Mouse (Mus musculus) retina, postnatal 1 day (tissue): ENCODE measurements around the gene Trappc3l.
"Not testable (repeated sequence)": the region's sequence is repeated elsewhere in the genome, so short reads cannot be mapped to it uniquely, and the experiment has no call there.

Experiments used
- DNase-seq: peaks from one replicate; pipeline ENCODE4 v3.0.0-alpha.2; 2012

Gene Trappc3l

GRCm38 (mm10) chr10:34037401-34037800 lies at the start of gene Trappc3l:
Trappc3l (plus strand) TSS chr10:34037597.
- DNase-seq = no peak

GRCm38 (mm10) chr10:33996686-33997085 lies 40.7 kb upstream of the Trappc3l start:
- not testable (repeated sequence) for DNase-seq

- DNase-seq = no peak
Measured at GRCm38 (mm10) chr10:33998397-33998796, 39.0 kb upstream of the Trappc3l start.

DNA sequence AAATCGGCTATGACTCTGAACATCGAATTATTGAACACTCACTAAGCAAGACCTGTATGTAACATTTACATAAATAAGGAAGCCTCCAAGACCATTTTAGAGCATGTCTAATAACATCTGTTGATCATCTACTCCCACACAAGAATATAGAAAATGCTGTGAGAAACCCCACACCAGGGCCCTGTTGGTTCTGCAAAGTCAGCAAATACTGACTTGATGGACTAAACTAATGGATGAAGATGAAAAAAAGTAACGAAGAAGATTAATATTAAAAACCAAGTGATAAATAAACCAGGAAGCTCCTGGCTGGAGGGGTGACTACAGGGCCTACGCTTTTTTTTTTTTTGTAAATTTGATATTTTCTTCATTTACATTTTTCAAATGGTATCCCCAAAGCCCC lies 24.8 kb upstream of the Trappc3l start:
- DNase-seq = no peak

DNA sequence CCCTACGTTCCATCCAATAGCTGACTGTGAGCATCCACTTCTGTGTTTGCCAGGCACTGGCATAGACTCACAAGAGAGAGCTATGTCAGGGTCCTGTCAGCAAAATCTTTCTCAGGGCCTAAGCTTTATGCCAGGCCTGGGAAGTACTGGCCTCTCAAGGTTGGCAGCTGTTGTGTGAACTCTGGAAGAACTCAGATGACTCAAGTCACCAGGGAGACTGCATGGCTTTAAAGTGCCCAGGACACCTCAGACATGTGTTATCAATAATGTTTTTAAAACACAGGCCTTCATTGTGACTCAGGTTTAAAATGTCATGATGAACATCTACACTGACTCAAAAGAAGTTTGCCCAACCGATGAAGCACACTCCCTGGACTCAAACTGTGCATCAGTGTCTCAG lies 24.2 kb upstream of the Trappc3l start:
- no peak for DNase-seq

GRCm38 (mm10) chr10:34018746-34019301 lies 18.6 kb upstream of the Trappc3l start:
- no peak for DNase-seq

- DNase-seq = peak; percentile 99
Measured at GRCm38 (mm10) chr10:34019302-34020075, 17.9 kb upstream of the Trappc3l start, which contains the start of gene Rwdd1. Rwdd1 (minus strand) TSS chr10:34019624.

DNA sequence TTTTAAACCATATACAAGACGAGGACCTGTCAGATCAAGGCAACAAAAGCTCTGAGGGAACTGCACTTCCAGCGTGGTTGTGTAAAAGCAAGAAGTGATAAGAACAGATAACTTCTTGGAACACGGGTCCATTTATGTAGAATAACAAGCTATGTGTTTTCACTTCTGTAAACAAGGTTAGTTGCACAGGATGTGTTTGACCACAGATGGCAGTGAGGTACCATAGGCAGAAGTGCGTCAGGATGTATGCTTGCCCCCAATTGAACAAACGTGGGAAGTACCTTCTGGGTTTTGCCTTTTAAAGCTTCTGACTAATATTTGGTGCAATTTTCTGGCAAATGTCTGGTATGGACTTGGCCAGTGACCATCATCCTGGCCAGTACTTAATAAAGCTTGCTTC lies 7.1 kb upstream of the Trappc3l start:
- DNase-seq = no peak

DNA sequence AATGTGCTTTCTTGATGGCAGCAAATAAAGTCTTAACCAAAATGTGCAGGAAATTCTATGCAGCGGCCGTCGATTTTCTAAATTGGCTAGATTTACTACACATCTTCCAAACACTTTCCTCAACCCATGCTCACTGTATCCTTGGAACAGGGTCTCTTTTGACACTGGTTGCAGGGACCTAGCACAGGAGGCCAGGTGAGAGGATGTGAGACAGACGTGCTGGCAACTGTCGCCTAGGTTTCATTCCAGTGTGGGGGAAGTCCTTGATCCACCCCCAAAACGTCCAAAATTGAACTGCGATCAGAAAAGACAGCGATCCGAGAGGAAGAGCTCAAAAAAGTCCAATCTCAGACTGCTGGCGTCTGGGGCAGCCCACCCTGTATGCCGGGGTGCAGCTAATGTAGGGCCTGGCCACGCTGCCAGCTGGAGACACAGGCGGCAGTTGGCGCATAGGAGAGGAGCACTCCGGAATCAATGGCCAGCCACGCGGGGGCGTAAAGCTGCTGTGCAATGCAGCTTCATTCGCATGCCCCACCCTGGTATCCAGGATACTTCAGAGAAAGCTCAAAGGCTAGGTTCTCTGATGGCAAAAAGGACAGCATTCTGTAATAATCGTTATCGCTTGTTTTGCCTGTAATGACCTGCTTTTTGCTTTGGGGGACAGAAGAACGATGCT lies 3.6 kb upstream of the Trappc3l start:
- DNase-seq = peak; percentile 80

- peak; percentile 68 for DNase-seq
Measured at GRCm38 (mm10) chr10:34036587-34036986, 810 bp upstream of the Trappc3l start.

GRCm38 (mm10) chr10:34044210-34044609 lies 6.8 kb downstream of the Trappc3l start, which contains the start of gene Calhm4:
Calhm4 (minus strand) TSS chr10:34044310.
- DNase-seq = no peak

GRCm38 (mm10) chr10:34053987-34054386 lies 16.6 kb downstream of the Trappc3l start:
- DNase-seq = no peak

DNA sequence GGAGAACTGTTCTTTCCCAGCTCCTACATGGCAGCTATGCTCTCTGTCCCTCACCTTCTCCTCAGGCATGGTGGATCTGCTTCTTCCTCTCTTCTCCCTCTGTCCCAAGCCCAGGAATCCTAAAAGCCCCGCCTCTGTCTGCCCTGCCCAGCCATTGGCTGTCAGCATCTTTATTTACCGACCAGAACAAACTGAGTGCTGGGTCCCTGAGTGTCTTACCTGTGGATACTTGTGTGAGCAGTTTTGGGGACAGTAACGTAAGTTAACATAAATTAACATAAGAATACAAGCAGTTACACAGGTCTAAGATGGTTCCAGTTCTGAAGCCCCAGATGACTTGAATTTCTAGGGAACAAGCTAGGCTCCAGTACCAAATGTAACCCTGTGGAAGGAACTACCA lies 29.2 kb downstream of the Trappc3l start:
- DNase-seq = no peak

DNA sequence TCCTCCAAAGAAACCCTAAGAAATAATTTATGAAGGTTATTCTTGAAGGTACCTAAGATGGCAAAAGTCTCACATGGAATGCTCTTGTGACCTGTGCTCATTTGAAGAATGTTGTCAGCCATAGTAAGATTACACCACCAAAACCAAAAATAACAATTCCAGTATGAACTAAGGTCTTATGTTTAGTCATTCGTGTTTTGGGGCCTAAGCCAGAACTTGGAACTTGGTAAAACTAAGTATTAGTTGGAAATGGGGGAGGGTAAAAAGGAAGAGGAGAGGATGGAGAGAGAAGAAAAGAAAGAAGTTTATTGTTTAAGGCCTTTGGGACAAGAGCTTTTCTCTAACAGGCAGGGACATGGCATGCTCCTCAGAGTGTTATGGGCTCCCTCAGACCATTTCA lies 32.2 kb downstream of the Trappc3l start:
- no peak for DNase-seq

GRCm38 (mm10) chr10:34070999-34071492 lies 33.6 kb downstream of the Trappc3l start:
- DNase-seq = peak; percentile 4

GRCm38 (mm10) chr10:34071650-34072049 lies 34.3 kb downstream of the Trappc3l start:
- DNase-seq = no peak

DNA sequence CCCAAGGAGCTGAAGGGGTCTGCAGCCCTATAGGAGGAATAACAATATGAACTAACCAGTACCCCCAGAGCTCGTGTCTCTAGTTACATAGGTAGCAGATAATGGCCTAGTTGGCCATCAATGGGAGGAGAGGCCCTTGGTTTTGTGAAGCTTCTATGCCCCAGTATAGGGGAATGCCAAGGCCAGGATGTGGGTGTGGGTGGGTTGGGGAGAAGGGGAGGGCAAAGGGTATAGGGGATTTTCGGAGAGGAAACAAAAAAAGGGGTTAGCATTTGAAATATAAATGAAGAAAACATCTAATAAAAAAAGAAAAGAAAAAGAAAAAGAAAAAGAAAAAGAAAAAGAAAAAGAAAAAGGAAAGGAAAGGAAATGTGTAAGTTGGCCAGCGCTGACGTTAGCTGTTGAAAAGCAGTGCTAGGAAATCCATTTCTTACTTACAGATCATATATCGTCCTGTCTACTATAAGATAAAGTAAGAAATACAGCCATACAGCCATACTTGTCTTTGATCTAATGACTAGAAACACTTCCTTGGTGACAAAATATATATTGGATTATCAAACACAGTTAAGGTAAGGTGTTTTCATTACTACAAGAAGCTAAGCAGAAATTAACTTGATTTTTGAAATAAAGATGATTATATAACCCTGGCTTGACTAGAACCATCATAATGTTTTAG lies 37.3 kb downstream of the Trappc3l start:
- DNase-seq = no peak

GRCm38 (mm10) chr10:34086514-34086913 lies 49.1 kb downstream of the Trappc3l start:
- no peak for DNase-seq

- no peak for DNase-seq
Measured at GRCm38 (mm10) chr10:34088515-34088914, 51.1 kb downstream of the Trappc3l start.

DNA sequence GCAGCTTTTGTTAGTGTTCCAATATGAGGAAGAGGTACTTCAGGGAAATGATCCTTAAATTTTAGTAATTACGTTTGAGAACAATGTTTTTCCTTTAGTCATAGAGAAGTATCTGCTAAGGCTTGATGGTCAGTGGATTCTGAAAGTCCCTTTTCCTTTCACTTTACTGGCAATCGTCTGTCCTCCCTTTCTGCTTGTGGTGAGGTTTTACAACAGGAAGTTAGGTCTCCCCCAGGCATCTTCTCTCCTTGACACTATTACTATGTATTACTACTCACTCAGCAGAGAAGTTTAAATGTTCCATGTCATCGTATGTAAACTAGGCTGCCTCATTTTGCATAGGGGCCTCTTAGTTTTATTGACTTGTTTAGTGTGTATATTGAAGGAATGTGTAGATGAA lies 52.1 kb downstream of the Trappc3l start:
- no peak for DNase-seq

GRCm38 (mm10) chr10:34090481-34090880 lies 53.1 kb downstream of the Trappc3l start:
- no peak for DNase-seq

GRCm38 (mm10) chr10:34091888-34092287 lies 54.5 kb downstream of the Trappc3l start:
- DNase-seq = no peak

DNA sequence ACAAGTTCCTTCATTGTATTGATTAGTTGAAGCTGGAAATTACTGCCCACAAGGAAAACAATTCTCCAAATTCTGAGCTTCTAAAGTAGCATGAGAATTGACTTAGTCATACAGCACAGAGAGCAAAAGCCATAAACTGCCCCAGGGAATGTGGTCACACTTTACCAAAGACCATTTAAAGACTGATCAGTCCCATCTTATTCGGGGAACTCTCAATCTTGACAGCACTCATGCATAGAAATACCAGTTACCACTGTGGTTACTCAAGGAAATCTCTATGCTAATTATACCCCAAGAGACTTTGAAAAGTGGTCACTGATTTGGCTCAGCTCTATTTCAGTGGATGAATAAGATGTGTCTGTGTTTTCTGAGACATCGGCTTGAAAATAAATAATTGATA lies 57.8 kb downstream of the Trappc3l start:
- DNase-seq = peak; percentile 32
